Mouse (Mus musculus) activated CD4-positive, CD25-positive, alpha-beta regulatory T cell, adult 4 months (primary cell): ENCODE measurements around the gene Bcap31. TPM values are rescaled to one million over a fixed set of nuclear protein-coding genes. Genes with fewer than 3 reads are reported as not detected.

Experiments used
- ATAC-seq: one replicate; pipeline ENCODE4 v1.8.0; 2017
- polyA plus RNA-seq, 2 experiments: library from polyadenylated mRNA; unstranded; fragments of 100-300 nt; shearing (Covaris generic); gene quantifications; one replicate each; pipeline ENCODE4 v1.2.1; 2017

Gene Bcap31
- polyA plus RNA-seq, 2 experiments from 2014 or later: 270 to 336 TPM

- ATAC-seq: no peak
Observed at GRCm38 (mm10) chrX:73676668-73677067, 39.3 kb downstream of the Bcap31 start.

DNA sequence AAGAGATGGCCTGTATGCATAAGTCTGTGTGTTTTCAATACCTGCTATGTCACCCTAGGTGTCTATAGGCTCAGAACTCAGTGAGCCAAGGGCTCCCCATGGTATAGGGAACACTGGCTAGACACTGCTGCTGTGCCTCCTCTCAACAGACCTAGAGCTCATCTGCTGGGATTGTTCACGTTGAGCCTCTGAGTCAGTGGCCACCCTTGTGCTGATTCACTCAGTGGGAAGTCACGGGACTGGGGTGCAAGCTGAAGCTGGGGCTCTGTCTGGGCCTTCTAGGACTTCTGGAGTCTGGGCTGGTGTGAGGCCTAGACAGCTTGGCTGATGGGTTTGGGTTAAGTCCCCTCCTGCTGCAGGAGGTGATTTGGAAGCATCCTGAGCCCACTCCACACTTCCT lies 40.7 kb downstream of the Bcap31 start:
- no peak for ATAC-seq

DNA sequence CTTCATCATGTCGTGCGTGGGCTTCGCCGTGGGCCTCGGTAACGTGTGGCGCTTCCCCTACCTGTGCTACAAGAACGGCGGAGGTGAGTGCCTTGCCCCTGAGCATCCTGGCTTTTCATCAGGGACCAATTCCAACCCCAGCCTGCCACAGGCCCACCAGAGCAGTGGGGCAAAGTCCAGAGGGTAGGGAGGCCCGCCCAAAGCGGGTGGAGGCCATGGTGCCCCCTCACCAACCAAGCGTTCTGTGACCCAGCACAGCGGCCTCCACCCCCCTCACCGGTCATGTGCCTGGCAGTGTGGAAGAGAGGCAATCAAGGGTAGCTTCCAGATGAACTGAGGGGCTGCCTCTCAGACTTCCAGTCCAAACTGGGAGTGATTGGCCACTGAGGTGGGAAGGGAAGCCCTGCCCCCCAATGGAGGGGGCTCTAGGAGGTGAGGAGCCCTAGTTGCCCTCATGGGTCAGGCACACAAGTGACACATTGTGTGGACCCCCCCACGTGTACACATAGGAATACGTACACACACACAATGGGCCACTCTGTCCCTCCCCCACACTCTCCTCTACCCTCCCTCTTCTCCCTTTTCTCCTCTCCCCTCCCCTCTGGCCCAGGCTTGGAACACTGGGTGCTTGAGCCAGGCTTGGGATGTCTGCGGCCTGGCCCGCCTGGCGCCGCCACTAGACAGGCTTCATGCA lies 41.9 kb downstream of the Bcap31 start:
- ATAC-seq: no peak

DNA sequence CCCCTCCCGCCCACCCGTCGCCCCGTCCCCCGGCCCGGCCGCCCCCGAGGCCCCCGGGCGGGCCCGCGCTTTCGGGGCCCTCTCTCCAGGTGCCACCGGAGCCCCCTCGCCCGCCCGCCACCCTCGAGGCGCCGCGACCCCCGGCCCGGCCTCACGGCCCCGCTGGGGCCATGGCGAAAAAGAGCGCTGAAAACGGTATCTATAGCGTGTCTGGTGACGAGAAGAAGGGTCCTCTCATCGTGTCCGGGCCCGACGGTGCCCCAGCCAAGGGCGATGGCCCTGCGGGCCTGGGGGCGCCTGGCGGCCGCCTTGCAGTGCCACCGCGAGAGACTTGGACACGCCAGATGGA lies 42.4 kb downstream of the Bcap31 start:
- ATAC-seq: no peak

DNA sequence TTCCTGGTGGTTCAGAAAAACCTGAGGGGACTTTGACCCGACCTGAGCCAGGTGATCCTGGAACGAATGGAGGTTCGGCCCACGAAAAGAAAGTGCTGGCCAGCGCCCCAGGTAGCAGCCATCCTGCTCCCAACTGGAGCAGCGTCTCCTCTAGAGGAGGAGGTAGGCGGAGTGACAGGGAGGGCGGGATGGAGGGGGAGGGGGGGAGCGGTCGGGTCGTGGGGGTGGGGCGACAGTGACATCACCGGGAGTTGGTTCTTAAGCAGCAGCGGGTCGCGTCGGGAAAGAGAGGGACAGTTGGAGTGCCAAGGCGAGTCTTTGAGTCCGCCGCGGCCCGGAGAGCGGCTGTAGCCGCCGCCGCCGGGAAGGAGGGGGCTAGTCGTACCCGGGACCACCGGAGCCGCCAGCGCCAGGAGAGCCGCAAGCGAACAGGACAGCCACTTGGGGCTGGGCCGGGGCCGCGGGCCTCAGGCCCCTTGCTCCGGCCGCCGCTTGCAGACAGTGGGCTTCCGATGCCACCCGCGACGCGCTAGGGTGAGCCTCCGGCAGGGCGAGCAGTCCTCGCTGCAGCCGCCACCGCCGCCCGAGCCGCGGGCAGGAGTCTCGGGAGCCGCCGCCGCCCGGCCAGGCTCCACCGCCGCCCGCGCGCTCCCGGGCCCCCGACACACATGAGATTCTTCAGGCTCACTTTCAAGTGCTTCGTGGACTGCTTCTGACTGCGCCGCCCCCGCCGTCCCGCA lies 42.9 kb downstream of the Bcap31 start, which contains the start of gene Slc6a8:
Slc6a8 (plus strand) TSS at position 272 of the 740 bp plus-strand sequence.
- peak; percentile 14 for ATAC-seq

DNA sequence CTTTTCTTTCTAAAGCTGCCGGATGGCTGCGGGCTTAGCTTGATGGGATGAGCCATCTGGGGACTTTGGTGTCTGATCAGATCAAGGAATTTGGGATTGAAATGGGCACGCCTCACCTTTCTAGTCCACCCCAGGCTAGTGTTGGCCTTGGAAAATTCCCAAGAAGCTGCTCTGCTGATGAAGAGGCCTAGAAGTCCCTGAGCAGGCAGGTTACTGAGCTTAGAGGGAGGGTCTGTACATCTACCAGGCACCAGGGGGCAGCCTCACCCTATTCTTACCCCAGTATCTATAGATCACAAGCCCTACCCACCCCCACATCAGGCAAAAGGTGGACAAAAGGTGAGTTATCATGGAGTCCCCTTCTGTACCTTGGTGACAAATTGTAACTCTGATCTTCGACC lies 43.9 kb downstream of the Bcap31 start:
- ATAC-seq: peak; percentile 82

DNA sequence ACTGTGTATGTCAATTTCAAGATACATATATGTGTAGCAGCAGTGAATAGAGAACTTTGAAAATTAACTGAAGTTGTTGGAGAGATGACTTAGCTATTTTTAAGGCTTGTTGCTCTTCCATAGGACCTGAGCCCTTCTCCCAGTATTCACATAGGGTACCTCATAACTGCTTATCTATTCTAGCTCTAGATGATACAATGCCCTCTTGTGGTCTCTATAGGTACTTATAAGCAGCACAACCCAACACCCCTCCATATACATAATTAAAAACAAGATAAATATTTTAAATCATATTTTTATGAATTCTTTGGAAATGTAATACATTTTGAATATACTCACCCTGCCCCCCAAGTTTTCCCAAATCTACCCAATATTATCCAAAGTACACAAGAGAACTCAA lies 52.8 kb downstream of the Bcap31 start:
- no peak for ATAC-seq

DNA sequence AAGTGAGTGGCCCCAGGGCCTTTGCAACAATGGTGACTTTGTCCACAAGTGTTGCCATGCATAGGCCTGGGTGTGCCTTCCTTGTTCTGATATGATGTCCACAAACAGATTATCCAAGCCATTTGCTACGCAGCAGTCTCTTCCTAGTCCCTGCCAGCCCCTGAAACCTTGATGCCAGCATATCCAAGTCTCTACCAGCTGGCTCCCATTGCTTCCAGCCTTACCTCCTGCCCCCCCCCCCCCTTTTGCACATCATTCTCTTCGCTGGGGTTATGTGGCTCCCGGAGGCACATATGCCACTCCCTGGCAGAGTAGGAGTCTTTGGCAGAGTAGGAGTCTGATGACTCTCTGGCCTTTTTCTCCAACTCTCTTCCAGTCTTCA lies 55.7 kb downstream of the Bcap31 start:
- ATAC-seq: no peak

- no peak for ATAC-seq
Observed at GRCm38 (mm10) chrX:73659575-73660283, 56.2 kb downstream of the Bcap31 start, which contains the start of gene Pnck. Pnck (minus strand) TSS chrX:73660117.

DNA sequence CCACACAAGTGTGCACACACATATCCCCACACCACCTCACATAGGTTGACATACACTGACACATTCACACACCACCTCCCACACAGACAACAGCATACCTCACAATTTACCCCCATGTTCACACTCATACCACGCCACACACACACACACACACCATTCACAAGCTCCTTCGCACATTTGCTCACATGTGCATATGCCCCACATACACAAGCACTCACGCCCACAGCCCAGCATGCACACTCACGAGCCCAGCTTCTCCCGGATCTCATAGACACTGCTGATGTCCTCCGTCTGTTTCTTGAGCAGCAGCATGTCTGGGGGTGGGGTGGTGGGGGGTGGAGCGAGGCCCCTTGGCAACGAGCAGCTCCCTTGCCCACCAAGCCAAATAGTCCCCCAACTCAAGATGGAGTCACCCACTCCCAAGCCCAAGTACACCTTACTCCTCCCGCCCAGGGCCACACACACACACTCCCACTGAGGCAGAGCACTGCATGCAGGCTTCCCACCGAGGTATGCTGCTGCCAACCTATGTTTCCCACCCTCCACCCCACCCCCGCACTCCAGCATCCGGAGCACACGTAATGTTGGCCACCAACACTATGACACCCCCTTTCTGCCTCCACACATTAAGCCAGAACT lies 56.9 kb downstream of the Bcap31 start:
- no peak for ATAC-seq

- no peak for ATAC-seq
Observed at GRCm38 (mm10) chrX:73658391-73658790, 57.6 kb downstream of the Bcap31 start.

- no peak for ATAC-seq
Observed at GRCm38 (mm10) chrX:73655529-73655928, 60.4 kb downstream of the Bcap31 start.

GRCm38 (mm10) chrX:73654177-73654576 lies 61.8 kb downstream of the Bcap31 start:
- ATAC-seq: peak; percentile 69

DNA sequence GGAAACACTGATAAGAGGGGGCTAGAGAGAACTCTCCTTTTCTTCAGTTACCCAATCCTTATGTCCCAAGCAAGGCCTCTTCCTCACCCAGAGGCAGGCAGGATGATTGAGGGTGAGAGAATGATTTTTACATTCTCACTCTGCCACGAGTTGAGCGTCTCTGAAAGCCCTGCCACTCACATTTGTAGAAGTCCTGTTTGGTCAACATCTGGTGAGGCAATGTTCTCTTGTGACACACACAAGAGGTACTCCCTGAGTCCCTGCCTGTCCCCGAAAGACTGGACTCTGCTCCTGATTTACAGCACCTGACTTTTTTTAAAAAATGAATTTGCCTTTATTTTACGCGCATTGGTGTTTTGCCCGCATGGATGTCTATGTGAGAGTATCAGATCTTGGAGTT lies 62.6 kb downstream of the Bcap31 start:
- no peak for ATAC-seq

- no peak for ATAC-seq
Observed at GRCm38 (mm10) chrX:73650869-73651268, 65.1 kb downstream of the Bcap31 start.

DNA sequence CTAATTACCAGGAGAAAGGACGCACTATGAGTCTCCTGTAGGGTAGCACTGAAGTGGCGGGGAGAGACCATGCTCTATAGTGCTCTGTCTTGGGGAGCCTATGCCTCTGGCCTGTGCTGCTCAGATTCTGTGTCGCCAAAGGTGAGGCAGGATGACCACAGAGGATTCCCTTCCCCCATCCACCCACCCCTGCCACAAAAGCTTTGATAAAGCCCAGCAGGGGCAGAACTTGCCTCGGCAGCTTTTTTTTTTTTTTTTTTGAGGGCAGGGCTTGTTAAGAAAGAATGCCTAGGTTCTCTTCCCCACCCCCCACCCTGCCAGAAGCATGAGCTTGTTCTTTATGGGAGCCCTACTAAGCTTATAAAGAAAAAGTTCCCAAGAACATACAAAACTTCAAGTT lies 70.9 kb downstream of the Bcap31 start:
- ATAC-seq: no peak

DNA sequence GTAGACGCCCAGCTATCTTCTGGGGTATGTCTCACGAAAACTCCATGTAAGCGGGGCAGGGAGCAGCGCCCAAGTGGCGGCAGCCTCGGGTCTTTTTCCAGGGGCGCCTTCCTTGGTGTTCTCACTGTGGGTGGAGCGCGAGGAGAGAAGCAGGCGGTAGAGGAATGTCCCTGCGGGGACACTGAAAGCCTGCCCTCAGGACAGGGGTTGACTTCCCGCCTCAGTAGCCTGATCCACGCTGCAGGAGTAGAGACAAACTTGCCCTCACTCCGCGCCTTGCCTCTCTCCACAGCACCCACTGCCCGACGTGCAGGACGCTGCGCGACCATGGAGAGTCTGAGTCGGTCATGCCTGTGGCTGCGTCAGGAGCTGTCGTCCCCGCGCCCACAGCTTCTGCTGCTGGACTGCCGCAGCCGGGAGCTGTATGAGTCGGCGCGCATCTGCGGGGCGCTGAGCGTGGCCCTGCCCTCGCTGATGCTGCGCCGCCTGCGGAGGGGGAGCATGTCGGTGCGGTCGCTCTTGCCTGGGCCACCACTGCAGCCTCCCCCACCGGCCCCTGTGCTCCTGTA lies 76.0 kb downstream of the Bcap31 start:
- no peak for ATAC-seq

- no peak for ATAC-seq
Observed at GRCm38 (mm10) chrX:73639255-73639675, 76.7 kb downstream of the Bcap31 start, which contains the start of gene Dusp9. Dusp9 (plus strand) TSS chrX:73639419.

GRCm38 (mm10) chrX:73637415-73637814 lies 78.6 kb downstream of the Bcap31 start:
- ATAC-seq: no peak
